Mouse (Mus musculus) hindbrain, embryonic 15.5 days (tissue): ENCODE data around the gene Gm20388. TPM values are rescaled to one million over a fixed set of nuclear protein-coding genes. Genes with fewer than 3 reads are reported as not detected.
"Not testable (repeated sequence)": the region's sequence is repeated elsewhere in the genome, so short reads cannot be mapped to it uniquely, and the experiment has no call there.

Experiments used
- ATAC-seq: fragments of 200-750 bp; cut with Nextera tagmentation; 2 replicates; pipeline ENCODE4 v1.8.0; 2017; ENCODE audit warnings: low read depth, moderate number of reproducible peaks, moderate TSS enrichment; ENCODE audit not compliant: low FRiP score
- H3K27ac ChIP-seq: fragments of 300-500 bp; sonication (generic); replicated peaks from 2 replicates; pipeline ENCODE4 v1.5.1; 2015; ENCODE audit warnings: mild to moderate bottlenecking, inconsistent platforms
- H3K27me3 ChIP-seq: fragments of 300-500 bp; sonication (generic); 2 replicates; pipeline ENCODE4 v1.6.1; 2015; ENCODE audit warnings: control low read depth, inconsistent platforms
- H3K36me3 ChIP-seq: fragments of 300-500 bp; sonication (generic); 2 replicates; pipeline ENCODE4 v1.6.1; 2015; ENCODE audit warnings: control low read depth, inconsistent platforms
- H3K4me1 ChIP-seq: fragments of 300-500 bp; sonication (generic); replicated peaks from 2 replicates; pipeline ENCODE4 v1.6.1; 2015; ENCODE audit warnings: control low read depth, inconsistent platforms
- H3K4me2 ChIP-seq: fragments of 300-500 bp; sonication (generic); 2 replicates; pipeline ENCODE4 v1.6.1; 2015; ENCODE audit warnings: moderate library complexity, mild to moderate bottlenecking, inconsistent platforms
- H3K4me3 ChIP-seq: fragments of 300-500 bp; sonication (generic); 2 replicates; pipeline ENCODE4 v1.5.1; 2015; ENCODE audit warnings: mild to moderate bottlenecking, inconsistent platforms
- H3K9ac ChIP-seq: fragments of 300-500 bp; sonication (generic); 2 replicates; pipeline ENCODE4 v1.6.1; 2015; ENCODE audit warnings: inconsistent platforms
- H3K9me3 ChIP-seq: fragments of 300-500 bp; sonication (generic); 2 replicates; pipeline ENCODE4 v1.6.1; 2016; ENCODE audit warnings: control low read depth, inconsistent platforms
- WGBS: fragments of 180-500 bp; shearing (Covaris S2); methylation state at CpG from one replicate; pipeline ENCODE4 v1.1.7; 2015; 5-methylcytosine and 5-hydroxymethylcytosine counted together
- polyA plus RNA-seq: library from polyadenylated mRNA; unstranded; fragments of >200 nt; fragmentation: Nextera tagmentation; extraction: Ambion mirVana; gene quantifications from 2 replicates; pipeline ENCODE4 v1.2.1, GENCODE M21; 2015

Gm20388 gene
- polyA plus RNA-seq, 1 experiment from 2014 or later = 5.4 TPM

DNA sequence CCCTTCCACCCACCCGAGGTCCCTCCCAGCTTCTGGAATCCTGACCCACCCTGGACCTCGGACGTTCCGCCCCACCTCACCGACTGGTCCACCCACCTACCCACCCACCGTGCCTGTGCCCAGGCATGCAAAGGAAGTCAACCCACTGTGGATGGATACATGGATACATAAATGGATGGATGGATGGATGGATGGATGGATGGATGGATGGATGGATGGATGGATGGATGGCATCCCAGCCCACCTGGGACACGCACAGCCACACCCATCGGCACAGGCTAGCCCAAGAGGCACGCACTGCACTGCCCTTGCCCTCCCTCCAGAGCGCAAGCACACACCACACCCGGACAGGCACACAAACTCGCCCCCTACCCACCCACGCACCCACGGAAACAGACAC, 3627.0 kb downstream of the Gm20388 start:
- H3K27me3 ChIP-seq = not testable (repeated sequence)
- 69% methylated on average over 5 of the region's 14 CpGs for WGBS

DNA sequence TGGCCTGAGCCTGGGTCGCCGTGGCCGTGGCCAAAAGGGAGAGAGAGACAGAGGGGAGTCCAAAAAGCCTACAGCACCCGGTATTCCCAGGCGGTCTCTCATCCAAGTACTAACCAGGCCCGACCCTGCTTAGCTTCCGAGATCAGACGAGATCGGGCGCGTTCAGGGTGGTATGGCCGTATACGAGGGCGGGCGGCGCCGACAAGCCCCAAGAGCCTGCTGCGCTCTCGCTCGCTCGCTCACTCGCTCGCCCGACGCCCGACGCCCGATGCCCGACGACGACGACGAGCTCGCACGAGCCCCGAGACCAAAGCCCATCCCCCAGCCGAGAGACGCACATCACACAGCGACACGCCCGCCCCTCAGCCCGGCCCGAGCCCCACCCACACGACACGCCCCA, 3653.6 kb downstream of the Gm20388 start:
- not testable (repeated sequence) for ATAC-seq
- no CpG with 5 or more reads among the region's 45 CpGs for WGBS

More for the DNA sequence above, 3627.0 kb downstream of the Gm20388 start:
- not testable (repeated sequence) for H3K9ac ChIP-seq, ATAC-seq, H3K4me1 ChIP-seq, H3K9me3 ChIP-seq, H3K27ac ChIP-seq, H3K4me2 ChIP-seq, H3K4me3 ChIP-seq
- H3K36me3 ChIP-seq = peaks cover 40% of the 10 kb centered on the region

DNA sequence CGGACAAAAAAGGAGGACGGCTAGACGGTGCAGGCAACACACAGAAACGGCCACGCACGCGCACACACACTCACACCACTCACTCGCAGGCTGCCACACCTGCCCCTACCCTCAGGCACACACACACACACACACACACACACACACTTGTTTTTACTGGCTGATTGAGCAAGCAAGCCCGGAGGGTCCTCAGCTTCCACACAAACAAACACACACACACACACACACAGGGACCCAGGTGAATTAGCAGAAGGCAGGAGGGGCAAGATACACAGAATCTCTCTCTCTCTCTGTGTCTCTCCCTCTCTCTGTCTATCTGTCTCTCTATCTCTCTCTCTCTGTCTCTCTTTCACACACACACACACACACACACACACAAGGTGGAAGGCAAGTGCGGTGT, 3664.7 kb downstream of the Gm20388 start:
- H3K27ac ChIP-seq, H3K27me3 ChIP-seq, H3K36me3 ChIP-seq, H3K9ac ChIP-seq, ATAC-seq, H3K4me2 ChIP-seq, H3K9me3 ChIP-seq, H3K4me3 ChIP-seq, H3K4me1 ChIP-seq: not testable (repeated sequence)
- WGBS = no CpG with 5 or more reads among the region's 10 CpGs

More for the DNA sequence above, 3653.6 kb downstream of the Gm20388 start:
- not testable (repeated sequence) for H3K36me3 ChIP-seq, H3K4me2 ChIP-seq, H3K9me3 ChIP-seq, H3K4me1 ChIP-seq, H3K27ac ChIP-seq, H3K4me3 ChIP-seq, H3K27me3 ChIP-seq, H3K9ac ChIP-seq

DNA sequence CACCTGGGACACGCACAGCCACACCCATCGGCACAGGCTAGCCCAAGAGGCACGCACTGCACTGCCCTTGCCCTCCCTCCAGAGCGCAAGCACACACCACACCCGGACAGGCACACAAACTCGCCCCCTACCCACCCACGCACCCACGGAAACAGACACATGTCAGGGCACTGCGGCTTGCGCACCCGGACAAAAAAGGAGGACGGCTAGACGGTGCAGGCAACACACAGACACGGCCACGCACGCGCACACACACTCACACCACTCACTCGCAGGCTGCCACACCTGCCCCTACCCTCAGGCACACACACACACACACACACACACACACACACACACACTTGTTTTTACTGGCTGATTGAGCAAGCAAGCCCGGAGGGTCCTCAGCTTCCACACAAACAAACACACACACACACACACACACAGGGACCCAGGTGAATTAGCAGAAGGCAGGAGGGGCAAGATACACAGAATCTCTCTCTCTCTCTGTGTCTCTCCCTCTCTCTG, 3690.1 kb downstream of the Gm20388 start:
- H3K36me3 ChIP-seq, H3K27me3 ChIP-seq, H3K27ac ChIP-seq, H3K4me3 ChIP-seq, ATAC-seq, H3K9me3 ChIP-seq, H3K4me2 ChIP-seq, H3K4me1 ChIP-seq, H3K9ac ChIP-seq: not testable (repeated sequence)
- 75% methylated on average over 16 of the region's 19 CpGs for WGBS

DNA sequence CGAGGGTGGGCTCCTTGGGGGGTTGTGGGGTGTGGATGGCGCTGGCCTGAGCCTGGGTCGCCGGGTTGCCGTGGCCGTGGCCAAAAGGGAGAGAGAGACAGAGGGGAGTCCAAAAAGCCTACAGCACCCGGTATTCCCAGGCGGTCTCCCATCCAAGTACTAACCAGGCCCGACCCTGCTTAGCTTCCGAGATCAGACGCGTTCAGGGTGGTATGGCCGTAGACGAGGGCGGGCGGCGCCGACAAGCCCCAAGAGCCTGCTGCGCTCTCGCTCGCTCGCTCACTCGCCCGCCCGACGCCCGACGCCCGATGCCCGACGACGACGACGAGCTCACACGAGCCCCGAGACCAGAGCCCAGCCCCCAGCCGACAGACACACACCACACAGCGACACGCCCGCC, 3690.8 kb downstream of the Gm20388 start:
- ATAC-seq, H3K9ac ChIP-seq, H3K27me3 ChIP-seq, H3K27ac ChIP-seq, H3K36me3 ChIP-seq, H3K9me3 ChIP-seq, H3K4me2 ChIP-seq, H3K4me3 ChIP-seq, H3K4me1 ChIP-seq: not testable (repeated sequence)
- no CpG with 5 or more reads among the region's 40 CpGs for WGBS

DNA sequence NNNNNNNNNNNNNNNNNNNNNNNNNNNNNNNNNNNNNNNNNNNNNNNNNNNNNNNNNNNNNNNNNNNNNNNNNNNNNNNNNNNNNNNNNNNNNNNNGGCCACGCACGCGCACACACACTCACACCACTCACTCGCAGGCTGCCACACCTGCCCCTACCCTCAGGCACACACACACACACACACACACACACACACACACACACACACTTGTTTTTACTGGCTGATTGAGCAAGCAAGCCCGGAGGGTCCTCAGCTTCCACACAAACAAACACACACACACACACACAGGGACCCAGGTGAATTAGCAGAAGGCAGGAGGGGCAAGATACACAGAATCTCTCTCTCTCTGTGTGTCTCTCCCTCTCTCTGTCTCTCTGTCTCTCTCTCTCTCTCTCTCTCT, 3702.0 kb downstream of the Gm20388 start:
- not testable (repeated sequence) for H3K4me2 ChIP-seq, H3K27ac ChIP-seq, H3K4me3 ChIP-seq, H3K4me1 ChIP-seq, ATAC-seq, H3K27me3 ChIP-seq, H3K9ac ChIP-seq, H3K9me3 ChIP-seq, H3K36me3 ChIP-seq
- WGBS = no CpG with 5 or more reads among the region's 5 CpGs

DNA sequence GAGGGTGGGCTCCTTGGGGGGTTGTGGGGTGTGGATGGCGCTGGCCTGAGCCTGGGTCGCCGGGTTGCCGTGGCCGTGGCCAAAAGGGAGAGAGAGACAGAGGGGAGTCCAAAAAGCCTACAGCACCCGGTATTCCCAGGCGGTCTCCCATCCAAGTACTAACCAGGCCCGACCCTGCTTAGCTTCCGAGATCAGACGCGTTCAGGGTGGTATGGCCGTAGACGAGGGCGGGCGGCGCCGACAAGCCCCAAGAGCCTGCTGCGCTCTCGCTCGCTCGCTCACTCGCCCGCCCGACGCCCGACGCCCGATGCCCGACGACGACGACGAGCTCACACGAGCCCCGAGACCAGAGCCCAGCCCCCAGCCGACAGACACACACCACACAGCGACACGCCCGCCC, 3712.9 kb downstream of the Gm20388 start:
- not testable (repeated sequence) for H3K4me3 ChIP-seq, H3K9me3 ChIP-seq, H3K9ac ChIP-seq, H3K4me2 ChIP-seq, H3K27ac ChIP-seq, H3K36me3 ChIP-seq, H3K4me1 ChIP-seq, ATAC-seq
- no CpG with 5 or more reads among the region's 39 CpGs for WGBS
- peaks cover 26% of the 10 kb centered on the region for H3K27me3 ChIP-seq

DNA sequence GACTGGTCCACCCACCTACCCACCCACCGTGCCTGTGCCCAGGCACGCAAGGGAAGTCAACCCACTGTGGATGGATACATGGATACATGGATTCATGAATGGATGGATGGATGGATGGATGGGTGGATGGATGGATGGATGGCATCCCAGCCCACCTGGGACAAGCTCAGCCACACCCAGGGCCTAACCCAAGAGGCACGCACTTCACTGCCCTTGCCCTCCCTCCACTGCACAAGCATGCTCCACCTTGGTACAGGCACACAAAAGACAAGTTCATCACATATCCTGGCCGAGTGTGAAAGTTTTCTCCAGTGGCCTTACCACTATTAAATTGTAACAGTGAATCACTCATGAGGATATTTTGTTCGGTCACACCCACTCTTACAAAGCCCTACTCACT, 3713.6 kb downstream of the Gm20388 start:
- Histone ChIP-seq H3K27ac (no peak overlapping the region), H3K4me2 (no peak overlapping the region), H3K27me3 (peaks cover 26% of the 10 kb centered on the region), H3K9ac (no peak overlapping the region), H3K36me3 (no peaks in the 10 kb centered on the region), H3K4me3 (no peak overlapping the region), H3K9me3 (no peaks in the 10 kb centered on the region), H3K4me1 (peaks cover 10% of the 10 kb centered on the region)
- no peak for ATAC-seq
- 68% methylated on average over 5 of the region's 5 CpGs for WGBS

DNA sequence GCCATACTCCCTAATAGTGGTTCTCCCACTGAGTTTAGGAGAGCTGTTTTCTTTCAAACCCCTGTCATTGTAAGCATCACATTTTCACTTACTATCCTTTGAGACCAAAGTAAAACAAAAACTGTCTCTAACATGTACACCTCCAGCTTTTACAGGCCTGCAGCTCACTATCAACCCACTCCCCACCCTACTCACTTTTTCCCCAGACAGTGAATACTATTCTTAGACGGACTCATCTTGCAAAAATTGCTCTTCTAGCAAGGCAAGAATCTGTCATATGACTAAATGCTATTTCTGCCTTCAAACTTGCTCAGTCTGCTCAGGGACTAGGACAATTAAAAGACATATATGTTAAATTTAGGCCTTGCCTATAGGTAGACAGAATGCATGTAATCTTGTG, 3714.1 kb downstream of the Gm20388 start:
- ATAC-seq = no peak
- no peak overlapping the region for H3K4me2 ChIP-seq
- 57% methylated on average over 1 of the region's 1 CpGs for WGBS
- peaks cover 26% of the 10 kb centered on the region for H3K27me3 ChIP-seq
- H3K4me1 ChIP-seq = peaks cover 12% of the 10 kb centered on the region
- H3K9me3 ChIP-seq = no peaks in the 10 kb centered on the region
- no peaks in the 10 kb centered on the region for H3K36me3 ChIP-seq
- no peak overlapping the region for H3K27ac ChIP-seq
- H3K4me3 ChIP-seq = no peak overlapping the region
- H3K9ac ChIP-seq = no peak overlapping the region

DNA sequence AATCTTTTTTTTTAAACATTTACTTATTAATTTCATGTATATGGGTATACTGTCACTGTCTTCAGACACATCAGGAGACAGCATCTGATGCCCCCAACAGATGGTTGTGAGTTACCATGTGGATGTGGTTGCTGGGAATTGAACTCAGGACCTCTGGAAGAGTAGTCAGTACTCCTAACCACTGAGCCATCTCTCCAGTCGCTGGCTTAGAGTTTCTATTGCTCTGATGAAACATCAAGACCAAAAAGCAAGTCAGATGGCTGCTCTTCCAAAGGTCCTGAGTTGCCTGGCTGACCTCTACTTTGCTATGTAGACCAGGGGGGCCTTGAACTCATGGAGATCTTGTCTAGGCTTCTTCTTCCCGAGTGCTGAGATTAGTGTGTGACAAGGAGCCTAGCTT, 3715.1 kb downstream of the Gm20388 start:
- no peak for ATAC-seq
- Histone ChIP-seq H3K27me3 (peaks cover 29% of the 10 kb centered on the region), H3K9me3 (no peaks in the 10 kb centered on the region), H3K4me2 (no peak overlapping the region), H3K27ac (no peak overlapping the region), H3K4me3 (no peak overlapping the region), H3K4me1 (peaks cover 15% of the 10 kb centered on the region), H3K9ac (no peak overlapping the region), H3K36me3 (no peaks in the 10 kb centered on the region)
- 29% methylated on average over 2 of the region's 2 CpGs for WGBS

DNA sequence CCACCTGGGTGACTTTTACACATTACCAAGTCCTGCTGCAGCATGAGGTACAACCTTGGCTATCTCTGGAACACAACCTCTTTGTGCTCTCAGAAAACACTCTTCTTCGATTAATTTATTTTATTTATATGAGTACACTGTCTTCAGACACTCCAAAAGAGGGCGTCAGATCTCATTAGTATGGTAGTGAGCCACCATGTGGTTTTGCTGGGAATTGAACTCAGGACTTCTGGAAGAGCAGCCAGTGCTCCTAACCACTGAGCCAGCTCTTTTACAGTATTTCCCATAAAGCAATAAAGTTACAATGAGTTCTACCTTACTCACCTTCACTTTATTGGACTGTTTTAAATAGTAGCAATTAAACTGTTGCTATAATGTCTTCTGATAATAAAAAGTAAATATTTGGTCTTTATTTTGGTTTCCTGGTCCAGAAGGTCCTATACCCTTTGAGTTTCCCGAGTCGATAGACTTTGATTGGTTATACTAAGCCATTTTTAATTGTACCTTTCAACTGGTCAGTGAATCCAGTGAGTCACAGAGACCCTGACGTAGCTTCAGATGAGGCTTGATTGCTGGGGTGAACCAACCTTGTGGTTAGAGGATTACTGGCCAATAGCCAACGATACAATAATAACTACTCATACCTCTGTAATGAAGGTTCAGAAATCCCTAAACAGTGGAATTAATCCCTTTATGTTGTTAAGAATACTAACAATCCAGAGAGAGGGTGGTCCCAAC, 3716.9 kb downstream of the Gm20388 start:
- Histone ChIP-seq H3K4me1 (peaks cover 17% of the 10 kb centered on the region), H3K27me3 (peaks cover 33% of the 10 kb centered on the region)
- WGBS = 62% methylated on average over 6 of the region's 6 CpGs

DNA sequence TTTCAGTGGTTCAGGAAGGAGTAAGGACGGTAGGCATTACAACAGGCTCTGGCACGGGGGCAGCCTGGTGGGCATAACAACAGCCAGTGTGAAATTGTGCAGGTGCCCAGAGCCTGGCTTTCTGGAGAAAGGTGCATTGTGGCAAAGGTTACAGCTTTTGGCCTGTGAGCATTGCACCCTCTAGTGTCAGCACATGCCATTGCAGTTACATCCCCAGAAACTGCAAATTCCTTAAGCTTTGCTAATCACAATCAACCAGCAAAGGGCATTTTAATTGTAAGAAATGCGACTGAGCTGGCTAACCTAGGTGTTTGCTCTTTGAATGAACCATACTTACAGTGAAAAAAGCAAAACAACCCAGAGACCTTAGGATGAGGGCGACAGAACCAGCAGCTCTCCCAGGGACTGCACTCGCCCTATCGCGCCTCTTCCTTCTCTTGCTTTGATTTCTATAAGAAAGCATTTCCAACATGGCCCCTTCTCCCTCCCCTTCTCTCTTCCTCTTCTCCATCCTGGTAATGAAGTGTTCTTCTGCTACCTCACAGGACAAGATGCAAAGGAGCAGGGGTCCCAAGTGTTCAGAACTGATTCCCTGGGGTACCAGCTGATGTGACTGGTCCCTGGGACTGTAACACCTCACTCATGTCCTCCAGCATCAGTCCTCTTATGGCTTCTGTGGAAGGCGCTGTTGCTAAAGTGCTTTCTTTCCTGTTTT, 3717.8 kb downstream of the Gm20388 start:
- Histone ChIP-seq H3K9ac (no peak overlapping the region), H3K4me1 (peaks cover 17% of the 10 kb centered on the region), H3K27ac (no peak overlapping the region), H3K36me3 (no peaks in the 10 kb centered on the region), H3K9me3 (no peaks in the 10 kb centered on the region), H3K4me2 (peak overlapping the region; percentile 59), H3K27me3 (peaks cover 33% of the 10 kb centered on the region), H3K4me3 (peak overlapping the region; percentile 31)
- 2% methylated on average over 8 of the region's 8 CpGs for WGBS
- ATAC-seq = peak; percentile 49; the same call in 1 of the 2 replicates

More for the DNA sequence above, 3716.9 kb downstream of the Gm20388 start:
- ATAC-seq = no peak
- no peak overlapping the region for H3K9ac ChIP-seq
- no peak overlapping the region for H3K27ac ChIP-seq
- no peak overlapping the region for H3K4me2 ChIP-seq
- H3K9me3 ChIP-seq = no peaks in the 10 kb centered on the region
- no peak overlapping the region for H3K4me3 ChIP-seq
- H3K36me3 ChIP-seq = no peaks in the 10 kb centered on the region
